Mouse (Mus musculus) small intestine, adult 2 months (tissue): ENCODE measurements at regions not wholly inside any gene's neighbourhood (a gene's known extent, or its start where the extent isn't known, plus 50 kb on each side); places are given as distances from the start of the nearest gene placed in this dataset.

ENCODE experiments used
- H3K27ac ChIP-seq: fragments of 200-500 bp; 2 replicates; pipeline ENCODE4 v1.5.1; 2012; ENCODE audit warnings: low read depth, low read length, control low read depth, inconsistent platforms; ENCODE audit not compliant: insufficient read depth
- H3K27me3 ChIP-seq: fragments of 200-500 bp; 2 replicates; pipeline ENCODE4 v1.6.1; 2012; ENCODE audit warnings: mild to moderate bottlenecking, moderate library complexity, low read length, inconsistent platforms; ENCODE audit not compliant: control insufficient read depth, insufficient read depth
- H3K36me3 ChIP-seq: fragments of 200-500 bp; 2 replicates; pipeline ENCODE4 v1.6.1; 2012; ENCODE audit warnings: mild to moderate bottlenecking, low read length, control low read depth, inconsistent platforms; ENCODE audit not compliant: control insufficient read depth, insufficient read depth
- H3K4me1 ChIP-seq: fragments of 200-500 bp; 2 replicates; pipeline ENCODE4 v1.6.1; 2012; ENCODE audit warnings: low read length, inconsistent platforms, mixed read lengths; ENCODE audit not compliant: control insufficient read depth, insufficient read depth, insufficient read length
- H3K4me3 ChIP-seq: fragments of 200-500 bp; 2 replicates; pipeline ENCODE4 v1.5.1; 2012; ENCODE audit warnings: low read depth, mild to moderate bottlenecking, control low read depth, inconsistent platforms, low read length, moderate library complexity
- CTCF ChIP-seq: fragments of 200-500 bp; IDR thresholded peaks from 2 replicates; pipeline ENCODE4 v1.5.1; 2012; ENCODE audit warnings: low read depth, mild to moderate bottlenecking, control low read depth, inconsistent platforms, low read length, moderate library complexity, mixed read lengths; ENCODE audit not compliant: insufficient replicate concordance, insufficient read length; ENCODE audit errors: extremely low read depth
- POLR2A ChIP-seq: fragments of 200-500 bp; IDR thresholded peaks from 2 replicates; pipeline ENCODE4 v1.6.1; 2012; ENCODE audit warnings: low read depth, mild to moderate bottlenecking, control low read depth, inconsistent platforms, low read length, moderate library complexity
- WGBS: fragments of 180-500 bp; shearing (Covaris S2); methylation state at CpG from one replicate; pipeline ENCODE4 v1.1.7; 2018; 5-methylcytosine and 5-hydroxymethylcytosine counted together

DNA sequence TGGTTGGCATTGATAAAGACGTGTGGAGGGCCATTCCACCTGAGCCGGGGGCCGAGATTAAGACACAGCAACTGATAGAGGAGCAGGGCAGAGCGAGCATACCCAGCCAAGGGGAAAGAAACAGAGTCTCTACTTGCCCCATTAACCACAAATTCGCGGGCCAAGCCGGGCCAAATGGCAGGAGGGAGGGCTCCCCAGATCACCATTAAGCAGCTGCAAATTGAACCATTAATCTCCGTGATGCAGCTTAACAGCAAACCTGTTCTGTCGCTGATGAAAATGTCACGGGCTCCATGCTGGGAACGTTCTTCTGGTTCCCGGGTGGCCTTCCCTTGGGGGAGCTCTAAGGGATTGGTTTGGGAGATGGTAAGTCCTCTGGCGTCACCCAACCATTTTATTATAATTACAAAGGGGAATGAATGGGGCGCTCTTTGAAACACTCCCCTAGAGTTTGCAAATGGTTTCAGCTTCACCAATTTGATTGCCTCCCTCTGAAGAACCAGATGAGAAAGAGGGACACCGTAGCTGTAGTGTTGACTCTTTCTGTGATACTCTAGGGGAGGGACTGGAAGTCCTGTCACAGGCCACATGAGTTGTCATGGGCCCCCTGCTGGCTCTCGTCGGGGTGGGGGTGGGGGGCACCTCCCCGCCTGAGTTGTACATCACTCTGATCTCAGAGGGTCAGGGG lies 124.8 kb downstream of the Enc1 start:
- Histone ChIP-seq H3K36me3 (no peaks in the 10 kb centered on the region), H3K4me3 (no peak overlapping the region), H3K27me3 (no peaks in the 10 kb centered on the region), H3K4me1 (peaks cover 8% of the 10 kb centered on the region; the same call in 1 of the 2 replicates), H3K27ac (no peak overlapping the region)
- no peak for TF ChIP-seq POLR2A
- TF ChIP-seq CTCF, result no peak
- WGBS, result 75% methylated on average over 18 of the region's 18 CpGs

- TF ChIP-seq POLR2A, result no peak
- Histone ChIP-seq H3K36me3 (no peaks in the 10 kb centered on the region), H3K27ac (no peak overlapping the region), H3K27me3 (no peaks in the 10 kb centered on the region), H3K4me3 (no peak overlapping the region), H3K4me1 (peaks cover 8% of the 10 kb centered on the region; the same call in 1 of the 2 replicates)
- 83% methylated on average over 9 of the region's 9 CpGs for WGBS
These were observed 124.1 kb downstream of the Enc1 start for GRCm38 (mm10) chr13:97365004-97365403.

GRCm38 (mm10) chr13:97363765-97364164 lies 122.9 kb downstream of the Enc1 start:
- Histone ChIP-seq H3K27ac (no peak overlapping the region), H3K4me1 (peaks cover 8% of the 10 kb centered on the region; the same call in 1 of the 2 replicates), H3K4me3 (no peak overlapping the region), H3K27me3 (no peaks in the 10 kb centered on the region), H3K36me3 (no peaks in the 10 kb centered on the region)
- WGBS, result 14% methylated on average over 5 of the region's 5 CpGs
- TF ChIP-seq POLR2A (no peak), CTCF (no peak)

DNA sequence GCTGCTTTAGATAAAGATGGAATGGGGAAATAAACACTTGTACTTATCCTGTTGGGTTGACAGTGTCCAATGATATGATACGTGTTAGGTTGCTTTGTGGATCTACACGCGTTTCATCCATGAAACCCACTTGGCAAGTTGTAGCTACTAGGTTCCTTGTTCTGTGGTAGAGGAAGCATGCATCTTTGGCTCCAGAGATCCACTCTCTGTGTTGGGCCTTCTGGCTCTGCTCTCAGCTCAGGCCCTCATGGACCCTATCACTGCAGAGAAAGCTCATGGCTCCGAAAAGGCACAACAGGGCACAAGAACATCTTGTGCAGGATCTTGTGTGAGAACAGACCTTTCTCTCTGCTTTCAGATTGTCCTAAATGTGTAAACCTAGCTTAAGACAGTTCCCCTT lies 122.3 kb downstream of the Enc1 start:
- Histone ChIP-seq H3K4me1 (peaks cover 8% of the 10 kb centered on the region; the same call in 1 of the 2 replicates), H3K36me3 (no peaks in the 10 kb centered on the region), H3K4me3 (no peak overlapping the region), H3K27me3 (no peaks in the 10 kb centered on the region), H3K27ac (no peak overlapping the region)
- TF ChIP-seq POLR2A, result no peak
- no peak for TF ChIP-seq CTCF
- WGBS, result 77% methylated on average over 4 of the region's 4 CpGs

DNA sequence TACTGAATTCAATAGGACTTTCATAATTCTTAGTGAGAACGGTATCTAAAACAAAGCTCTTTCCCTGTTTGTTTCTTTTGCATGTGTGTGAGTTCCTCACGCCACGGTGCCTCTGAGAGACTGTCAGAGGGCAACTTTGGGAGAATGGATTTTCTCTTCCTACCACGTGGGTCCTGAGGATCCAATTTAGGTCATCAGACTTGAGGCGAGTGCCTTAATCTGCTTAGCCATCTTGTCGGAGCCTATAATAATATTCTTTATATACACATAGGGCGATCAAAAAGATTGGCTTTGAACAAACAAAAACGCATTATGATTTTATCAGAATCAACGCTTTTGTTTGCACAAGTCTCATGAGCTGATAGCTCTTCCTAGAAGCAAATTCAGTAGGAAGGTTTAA lies 119.6 kb downstream of the Enc1 start:
- peaks cover 8% of the 10 kb centered on the region; the same call in 1 of the 2 replicates for H3K4me1 ChIP-seq
- no peak overlapping the region for H3K4me3 ChIP-seq
- H3K27me3 ChIP-seq, result no peaks in the 10 kb centered on the region
- 28% methylated on average over 9 of the region's 9 CpGs for WGBS
- no peaks in the 10 kb centered on the region for H3K36me3 ChIP-seq
- H3K27ac ChIP-seq, result no peak overlapping the region
- TF ChIP-seq CTCF, result no peak
- TF ChIP-seq POLR2A, result no peak

- Histone ChIP-seq H3K27me3 (no peaks in the 10 kb centered on the region), H3K4me1 (peaks cover 7% of the 10 kb centered on the region; the same call in 1 of the 2 replicates), H3K36me3 (no peaks in the 10 kb centered on the region), H3K4me3 (no peak overlapping the region), H3K27ac (no peak overlapping the region)
- TF ChIP-seq CTCF (no peak), POLR2A (no peak)
- WGBS, result 85% methylated on average over 8 of the region's 8 CpGs
These were observed 117.9 kb downstream of the Enc1 start for GRCm38 (mm10) chr13:97358781-97359305.

GRCm38 (mm10) chr13:97358261-97358660 lies 117.4 kb downstream of the Enc1 start:
- Histone ChIP-seq H3K36me3 (no peaks in the 10 kb centered on the region), H3K27ac (no peak overlapping the region), H3K4me3 (no peak overlapping the region), H3K27me3 (no peaks in the 10 kb centered on the region), H3K4me1 (peaks cover 1% of the 10 kb centered on the region; the same call in 1 of the 2 replicates)
- WGBS, result 86% methylated on average over 6 of the region's 6 CpGs
- TF ChIP-seq POLR2A, result no peak
- TF ChIP-seq CTCF, result no peak
